Mouse (Mus musculus): ENCODE measurements around the gene Edn1.

DNA sequence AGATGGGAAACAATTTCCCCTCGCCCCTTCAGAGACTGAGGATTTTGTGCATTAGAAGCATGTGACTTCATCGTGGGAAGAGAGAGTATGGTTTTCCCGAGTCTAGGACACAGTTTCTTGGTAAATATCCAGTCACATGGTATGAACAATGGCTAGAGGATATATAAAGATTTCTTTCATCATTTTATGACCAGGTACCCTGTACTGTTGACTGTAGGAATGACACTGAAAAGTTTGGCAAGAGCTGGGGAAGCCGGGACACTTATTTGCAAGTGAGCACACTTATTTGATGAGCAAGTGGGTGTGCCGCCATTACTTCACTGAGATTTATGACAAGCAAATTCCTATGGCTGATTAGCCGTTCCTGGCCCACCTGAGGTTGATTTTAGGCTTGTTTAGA is 40.6 kb upstream of the Edn1 start:
- TF ChIP-seq CTCF (conservative IDR thresholded peaks at IDR 0.05 in 1 of 2, IDR thresholded peaks at IDR 0.05 in 1 of 2; ENCODE audit: low read depth in 2 of 2, low read length in 2 of 2) (no peak), POLR2A (IDR thresholded peaks at IDR 0.05; ENCODE audit: low read depth, low read length) (no peak), E2F4 (IDR thresholded peaks at IDR 0.05; ENCODE audit: insufficient replicate concordance, low read depth, low read length) (no peak), BHLHE40 (IDR thresholded peaks at IDR 0.05; ENCODE audit: low read depth, low read length) (no peak), CHD2 (IDR thresholded peaks at IDR 0.05; ENCODE audit: low read length) (no peak), USF2 (conservative IDR thresholded peaks at IDR 0.05; ENCODE audit: low read depth, low read length) (no peak), GABPA (IDR thresholded peaks at IDR 0.05; ENCODE audit: insufficient replicate concordance, low read depth, low read length) (no peak), JUN (IDR thresholded peaks at IDR 0.05; ENCODE audit: insufficient read depth, low read depth, low read length) (no peak)
